Mouse (Mus musculus) gonadal fat pad, adult 2 months (tissue): Measurements from ENCODE around the gene Gm14139. TPM values are rescaled to one million over a fixed set of nuclear protein-coding genes. Genes with fewer than 3 reads are reported as not detected.
"Not testable (repeated sequence)": the region's sequence is repeated elsewhere in the genome, so short reads cannot be mapped to it uniquely, and the experiment has no call there.

Source experiments
- DNase-seq: peaks from one replicate; pipeline ENCODE4 v3.0.0-alpha.2; 2012; ENCODE audit warnings: low read depth
- polyA plus RNA-seq: library from polyadenylated mRNA; depleted of rRNA; stranded (reverse); fragments of >200 nt; gene quantifications from 2 replicates; pipeline ENCODE4 v1.2.3, GENCODE M21; 2012; rRNA removed

Gene Gm14139
- polyA plus RNA-seq, result not detected in 2 replicates

GRCm38 (mm10) chr2:150181570-150181999 is at the start of gene Gm14139:
Gene Gm14139 (plus strand): TSS chr2:150181755.
- DNase-seq, result not testable (repeated sequence)

GRCm38 (mm10) chr2:150132002-150132401 is 49.6 kb upstream of the Gm14139 start:
- not testable (repeated sequence) for DNase-seq

GRCm38 (mm10) chr2:150132773-150133172 is 48.8 kb upstream of the Gm14139 start:
- DNase-seq, result peak; percentile 88

GRCm38 (mm10) chr2:150136435-150136897 is 45.1 kb upstream of the Gm14139 start, which contains the start of gene Zfp120:
Gene Zfp120 (minus strand): TSS chr2:150136708.
- peak; percentile 88 for DNase-seq

GRCm38 (mm10) chr2:150166703-150167102 is 14.9 kb upstream of the Gm14139 start:
- DNase-seq, result no peak

GRCm38 (mm10) chr2:150173833-150174232 is 7.7 kb upstream of the Gm14139 start:
- DNase-seq, result no peak

- not testable (repeated sequence) for DNase-seq
Observed at GRCm38 (mm10) chr2:150179579-150179978, 2.0 kb upstream of the Gm14139 start, which contains the start of gene Gm10770. Gene Gm10770 (minus strand): TSS chr2:150179679.

GRCm38 (mm10) chr2:150181046-150181445 is 509 bp upstream of the Gm14139 start:
- DNase-seq, result not testable (repeated sequence)

GRCm38 (mm10) chr2:150217600-150218362 is 36.2 kb downstream of the Gm14139 start, which contains the start of gene Zfp937:
Gene Zfp937 (plus strand): TSS chr2:150218073.
- DNase-seq, result peak; percentile 37

- not testable (repeated sequence) for DNase-seq
Observed at GRCm38 (mm10) chr2:150218363-150218725, 36.8 kb downstream of the Gm14139 start.

GRCm38 (mm10) chr2:150223263-150223662 is 41.7 kb downstream of the Gm14139 start:
- not testable (repeated sequence) for DNase-seq

Other genes with a start within 250 kb of the Gm14139 start
- gene Zfp120, start 45.0 kb upstream of the Gm14139 start, polyA plus RNA-seq, result 2.2 and 2.5 TPM in 2 replicates
- gene Gm10770, start 2.1 kb upstream of the Gm14139 start, polyA plus RNA-seq, result not detected in 2 replicates
- gene Zfp937, start 36.3 kb downstream of the Gm14139 start, polyA plus RNA-seq, result 0.78 and 1.2 TPM in 2 replicates
- gene Gm21994, start 73.8 kb downstream of the Gm14139 start, polyA plus RNA-seq, result 0.15 and 0.34 TPM in 2 replicates
- gene Gm14124, start 75.8 kb downstream of the Gm14139 start, polyA plus RNA-seq, result not detected in 2 replicates
- gene Gm10130, start 141.9 kb downstream of the Gm14139 start, polyA plus RNA-seq, result not detected in 2 replicates
- gene 3300002I08Rik, start 181.0 kb downstream of the Gm14139 start, polyA plus RNA-seq, result 2.6 and 2.7 TPM in 2 replicates